Mouse (Mus musculus): ENCODE measurements around the gene Cep128. TPM values are rescaled to one million over a fixed set of nuclear protein-coding genes. Genes with fewer than 3 reads are reported as not detected.

Cep128 gene
- polyA plus RNA-seq, 1 experiment from 2014 or later, result 7.4 TPM

- 74% methylated on average over 7 of the region's 7 CpGs for WGBS
- no peak overlapping the region for H3K27ac ChIP-seq (replicated peaks in 1 of 2; ENCODE audit: control insufficient read depth in 1 of 2, insufficient read depth in 1 of 2, low read depth in 2 of 2, low read length in 2 of 2)
- H3K9me3 ChIP-seq (ENCODE audit: control insufficient read depth, low read length), result no peaks in the 10 kb centered on the region
- H3K4me2 ChIP-seq (ENCODE audit: low read length), result no peak overlapping the region
- no peaks in the 10 kb centered on the region for H3K4me1 ChIP-seq (ENCODE audit: control insufficient read depth in 2 of 2, insufficient read depth in 2 of 2, low read length in 2 of 2)
- ATAC-seq (ENCODE audit: insufficient number of reproducible peaks, insufficient read depth, low FRiP score, low read depth), result no peak
- no peaks in the 10 kb centered on the region for H3K36me3 ChIP-seq (ENCODE audit: control insufficient read depth, insufficient read depth, low read length)
- no peak overlapping the region for H3K4me3 ChIP-seq (ENCODE audit: control insufficient read depth in 1 of 2, insufficient read depth in 1 of 2, low read depth in 1 of 2, low read length in 2 of 2)
- no peak overlapping the region for H3K9ac ChIP-seq (ENCODE audit: low read length)
- H3K27me3 ChIP-seq (ENCODE audit: control insufficient read depth, insufficient read depth, low read length), result no peaks in the 10 kb centered on the region
Measured at GRCm38 (mm10) chr12:90954740-90955473, 429.3 kb downstream of the Cep128 start.

Small RNAs within 50 kb of the gene (microRNA-seq; reads per million reads assigned to microRNA genes)
- not detected for gene Gm44370

Other genes starting within 250 kb of the Cep128 start
- 0.04 TPM in 1 of 2 replicates, not detected in the other for gene Tshr, start 154 bp upstream of the Cep128 start, polyA plus RNA-seq (2014; fragmentation: Nextera tagmentation; extraction: Ambion mirVana)
- 24.7 and 25.2 TPM in 2 replicates for gene Gtf2a1, start 206.1 kb upstream of the Cep128 start, polyA plus RNA-seq (2014; fragmentation: Nextera tagmentation; extraction: Ambion mirVana)

Data from heart, embryonic 14.5 days (tissue).